Mouse (Mus musculus) forebrain, postnatal 0 days (tissue): ENCODE data around the gene Acan. TPM values are rescaled to one million over a fixed set of nuclear protein-coding genes. Genes with fewer than 3 reads are reported as not detected.

Experiments
- ATAC-seq: fragments of 200-750 bp; cut with Nextera tagmentation; 2 replicates; pipeline ENCODE4 v1.8.0; 2017; ENCODE audit warnings: mild to moderate bottlenecking, moderate library complexity
- DNase-seq: peaks from one replicate; pipeline ENCODE4 v3.0.0-alpha.2; 2015
- H3K27ac ChIP-seq: fragments of 300-500 bp; sonication (generic); 2 replicates; pipeline ENCODE4 v1.5.1; 2014; ENCODE audit warnings: low read depth, mild to moderate bottlenecking, antibody characterized with exemption, low read length, moderate library complexity, mixed read lengths
- H3K27me3 ChIP-seq: fragments of 300-500 bp; sonication (generic); 2 replicates; pipeline ENCODE4 v1.6.1; 2014; ENCODE audit warnings: mild to moderate bottlenecking, low read length, mixed read lengths; ENCODE audit not compliant: insufficient read depth
- H3K36me3 ChIP-seq: fragments of 300-500 bp; sonication (generic); 2 replicates; pipeline ENCODE4 v1.6.1; 2014; ENCODE audit warnings: mild to moderate bottlenecking, moderate library complexity; ENCODE audit not compliant: insufficient read depth
- H3K4me1 ChIP-seq: fragments of 300-500 bp; sonication (generic); 2 replicates; pipeline ENCODE4 v1.6.1; 2014; ENCODE audit warnings: antibody characterized with exemption; ENCODE audit not compliant: insufficient read depth
- H3K4me2 ChIP-seq: fragments of 300-500 bp; sonication (generic); 2 replicates; pipeline ENCODE4 v1.6.1; 2014; ENCODE audit warnings: low read depth, mild to moderate bottlenecking, moderate library complexity
- H3K4me3 ChIP-seq: fragments of 300-500 bp; sonication (generic); 2 replicates; pipeline ENCODE4 v1.5.1; 2014; ENCODE audit warnings: low read depth, low read length, mixed read lengths
- H3K9ac ChIP-seq: fragments of 300-500 bp; sonication (generic); 2 replicates; pipeline ENCODE4 v1.6.1; 2014; ENCODE audit warnings: mild to moderate bottlenecking
- H3K9me3 ChIP-seq: fragments of 300-500 bp; sonication (generic); 2 replicates; pipeline ENCODE4 v1.6.1; 2016; ENCODE audit warnings: low read length
- CTCF ChIP-seq: sonication (generic); IDR thresholded peaks from 2 replicates; pipeline ENCODE4 v1.5.1; 2016; ENCODE audit warnings: antibody characterized with exemption, control low read depth, low read depth
- WGBS: fragments of 180-500 bp; shearing (Covaris S2); extraction: QIAGEN DNeasy Blood & Tissue Kit; methylation state at CpG from one replicate; pipeline ENCODE4 v1.1.7; 2014; 5-methylcytosine and 5-hydroxymethylcytosine counted together
- polyA plus RNA-seq: library from polyadenylated mRNA; unstranded; fragments of >200 nt; fragmentation: Nextera tagmentation; extraction: Ambion mirVana; gene quantifications from 2 replicates; pipeline ENCODE4 v1.2.1, GENCODE M21; 2015
- total RNA-seq: library from RNA; depleted of rRNA; stranded (reverse); fragments of >200 nt; gene quantifications from 2 replicates; pipeline ENCODE4 v1.2.3, GENCODE M21; 2014; rRNA removed

Acan gene
- total RNA-seq: 1.4 and 5.0 TPM in 2 replicates
- polyA plus RNA-seq: 0.28 and 0.50 TPM in 2 replicates

DNA sequence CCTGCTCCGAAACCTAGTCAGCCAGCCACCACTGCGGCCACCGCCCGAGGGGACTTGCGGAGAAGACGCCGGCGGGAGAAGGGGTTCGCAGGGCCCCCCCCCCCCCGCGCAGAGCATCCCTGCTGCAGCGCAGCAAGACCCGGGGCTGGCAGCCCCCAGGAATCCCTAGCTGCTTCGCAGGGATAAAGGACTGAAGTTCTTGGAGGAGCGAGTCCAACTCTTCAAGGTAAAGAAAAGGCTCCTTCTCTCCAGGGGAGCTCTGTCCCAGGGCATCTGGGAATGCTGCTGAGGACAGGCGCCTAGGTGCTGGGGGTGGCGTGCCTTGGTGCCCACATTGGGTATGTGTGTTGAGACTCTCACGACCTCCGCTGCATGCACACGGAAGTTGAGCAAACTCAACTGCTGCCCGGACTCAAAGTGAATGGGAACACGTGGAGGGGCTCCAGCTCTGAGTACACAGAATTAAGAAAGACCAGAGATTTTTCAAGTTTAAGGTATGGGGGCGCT, at the start of gene Acan:
Acan (plus strand) TSS at position 101 of the 507 bp plus-strand sequence.
- H3K4me1 ChIP-seq: 0 out of 2 replicates have a peak, but pooled peaks cover 3% of the 10 kb centered on the region
- DNase-seq (peak; percentile 18), ATAC-seq (peak; percentile 15; the same call in 1 of the 2 replicates)
- peaks cover 28% of the 10 kb centered on the region for H3K27me3 ChIP-seq
- H3K9ac ChIP-seq: peak within 1 kb of the TSS; percentile 45
- WGBS: 3% methylated on average over 22 of the region's 23 CpGs
- no peaks in the 10 kb centered on the region for H3K9me3 ChIP-seq
- no peak for TF ChIP-seq CTCF
- H3K36me3 ChIP-seq: no peaks in the 10 kb centered on the region
- peak within 1 kb of the TSS; percentile 55 for H3K4me3 ChIP-seq
- peak within 1 kb of the TSS; percentile 96 for H3K4me2 ChIP-seq
- H3K27ac ChIP-seq: no peak within 1 kb of the TSS

DNA sequence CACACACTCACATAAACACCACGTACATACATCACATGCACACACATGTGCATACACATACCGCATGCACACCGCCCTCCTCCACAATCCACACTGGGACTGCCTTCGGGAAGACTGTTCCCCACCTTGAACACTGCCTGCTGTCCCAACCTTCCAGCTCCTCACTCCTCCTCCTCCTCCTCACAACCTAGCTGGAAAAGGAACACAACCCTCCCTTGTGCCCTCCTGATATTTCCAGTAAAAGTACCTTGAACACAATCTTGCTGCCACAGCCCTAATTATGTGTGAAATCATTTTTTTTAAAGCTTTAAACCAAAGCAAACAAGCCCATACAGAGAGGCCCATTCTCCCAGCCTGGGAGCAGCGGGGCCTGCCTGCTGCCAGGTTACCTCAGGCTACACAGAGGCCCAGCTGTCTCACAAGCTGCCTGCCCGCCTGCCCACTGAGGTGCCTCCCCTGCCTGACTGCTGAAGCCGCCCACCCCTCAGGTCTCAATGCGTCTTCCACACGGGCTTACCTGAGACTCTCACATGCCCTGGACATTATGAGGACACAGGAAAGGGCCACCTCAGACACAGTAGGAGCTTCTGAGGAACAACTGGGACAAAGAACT, 31.9 kb upstream of the Acan start:
- Histone ChIP-seq H3K4me1 (no peaks in the 10 kb centered on the region), H3K4me3 (no peak overlapping the region), H3K36me3 (no peaks in the 10 kb centered on the region), H3K9ac (no peak overlapping the region), H3K9me3 (no peaks in the 10 kb centered on the region), H3K27me3 (no peaks in the 10 kb centered on the region), H3K27ac (no peak overlapping the region), H3K4me2 (no peak overlapping the region)
- TF ChIP-seq CTCF: no peak
- 0 out of 2 replicates have a peak, but pooled peaks have one; percentile 38 for ATAC-seq
- DNase-seq: peak; percentile 4
- WGBS: 70% methylated on average over 9 of the region's 9 CpGs

DNA sequence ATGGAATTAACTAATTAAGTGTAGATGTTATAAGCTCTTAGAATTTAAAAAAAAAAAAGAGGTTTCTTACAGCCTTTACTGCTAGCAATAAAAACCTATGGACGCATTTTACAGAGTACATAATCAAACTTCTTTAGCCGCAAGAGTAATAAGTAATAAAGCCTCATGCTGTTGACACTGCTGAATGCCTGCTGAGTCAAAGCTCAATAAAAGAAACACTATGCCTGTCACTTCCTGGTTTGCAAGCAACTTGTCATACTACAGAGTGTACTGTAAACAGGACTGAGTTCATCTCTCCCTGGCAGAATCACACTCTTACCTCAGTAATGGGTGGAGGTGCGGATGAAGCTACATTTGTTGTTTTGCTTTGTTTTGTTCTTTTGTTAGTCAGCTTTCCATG, 24.1 kb upstream of the Acan start:
- Histone ChIP-seq H3K4me2 (no peak overlapping the region), H3K4me3 (no peak overlapping the region), H3K9ac (no peak overlapping the region), H3K4me1 (no peaks in the 10 kb centered on the region), H3K9me3 (no peaks in the 10 kb centered on the region), H3K36me3 (no peaks in the 10 kb centered on the region), H3K27me3 (no peaks in the 10 kb centered on the region), H3K27ac (no peak overlapping the region)
- no peak for DNase-seq
- WGBS: 94% methylated on average over 3 of the region's 3 CpGs
- no peak for TF ChIP-seq CTCF
- no peak for ATAC-seq

DNA sequence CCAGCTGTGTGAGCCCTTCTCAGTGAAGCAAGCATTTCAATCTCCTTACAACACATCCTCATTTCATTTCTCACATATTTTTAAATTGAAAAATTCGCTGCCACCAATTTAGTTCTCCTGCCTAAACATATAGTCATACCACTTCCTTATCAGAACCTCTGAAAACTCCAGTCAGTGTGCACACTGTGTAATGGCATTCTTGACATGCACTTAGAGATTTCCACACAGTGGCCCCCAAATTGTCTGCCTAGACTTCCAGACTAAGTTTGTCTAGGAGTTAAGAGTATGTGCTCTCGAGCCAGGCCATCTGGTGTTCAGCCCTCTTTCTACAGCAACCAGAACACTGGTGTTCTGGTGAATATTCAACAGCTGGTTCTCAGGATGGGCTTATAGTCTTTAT, 19.5 kb upstream of the Acan start:
- Histone ChIP-seq H3K36me3 (no peaks in the 10 kb centered on the region), H3K27ac (no peak overlapping the region), H3K9me3 (no peaks in the 10 kb centered on the region), H3K9ac (no peak overlapping the region), H3K4me1 (no peaks in the 10 kb centered on the region), H3K4me3 (no peak overlapping the region), H3K4me2 (no peak overlapping the region), H3K27me3 (no peaks in the 10 kb centered on the region)
- ATAC-seq (no peak), DNase-seq (no peak)
- 82% methylated on average over 2 of the region's 2 CpGs for WGBS
- TF ChIP-seq CTCF: no peak

DNA sequence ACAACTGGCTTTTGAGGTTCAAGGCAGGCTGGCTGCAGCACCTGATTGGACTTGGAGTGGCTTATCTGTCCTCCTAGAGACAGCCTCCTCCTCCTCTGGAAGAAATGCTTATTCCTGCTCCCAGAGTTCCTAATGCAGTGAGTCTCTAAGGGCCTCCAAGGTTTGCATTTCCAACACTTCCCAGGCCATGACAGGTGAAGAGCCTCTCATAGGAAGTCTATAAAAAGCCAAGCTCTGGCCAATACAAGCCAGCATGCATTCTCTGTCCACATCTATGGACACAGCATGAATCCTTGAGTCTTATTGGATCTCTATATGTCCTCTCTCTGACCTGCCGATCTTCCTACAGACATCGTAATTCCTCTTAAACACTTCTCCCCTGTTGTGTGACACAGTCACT, 18.8 kb upstream of the Acan start:
- no peaks in the 10 kb centered on the region for H3K9me3 ChIP-seq
- no peak for DNase-seq
- H3K27ac ChIP-seq: no peak overlapping the region
- H3K27me3 ChIP-seq: no peaks in the 10 kb centered on the region
- WGBS: 91% methylated on average over 2 of the region's 2 CpGs
- H3K4me3 ChIP-seq: no peak overlapping the region
- H3K36me3 ChIP-seq: no peaks in the 10 kb centered on the region
- H3K9ac ChIP-seq: no peak overlapping the region
- ATAC-seq: no peak
- H3K4me1 ChIP-seq: no peaks in the 10 kb centered on the region
- TF ChIP-seq CTCF: no peak
- H3K4me2 ChIP-seq: no peak overlapping the region

DNA sequence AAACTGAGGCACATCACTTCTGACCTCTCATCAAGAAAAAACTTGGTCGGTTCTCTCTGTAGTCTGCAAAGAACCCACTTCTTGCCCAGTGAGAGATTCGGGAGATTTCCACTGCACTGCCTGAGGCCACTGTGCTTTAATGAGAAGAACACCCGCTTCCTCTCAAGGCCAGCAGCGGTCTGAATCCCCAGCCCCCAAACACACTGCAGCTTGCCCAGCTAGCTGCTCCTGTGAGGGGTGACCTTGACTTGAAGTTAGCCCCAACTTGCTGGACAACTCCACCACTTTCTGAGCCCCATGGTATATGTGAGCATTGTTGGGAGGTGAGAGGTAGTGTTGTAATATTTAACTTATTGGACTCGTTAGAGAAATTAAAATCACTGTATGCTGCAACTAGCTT, 1.2 kb upstream of the Acan start:
- Histone ChIP-seq H3K27ac (no peak overlapping the region), H3K4me1 (0 out of 2 replicates have a peak, but pooled peaks cover 3% of the 10 kb centered on the region), H3K4me2 (peak overlapping the region; percentile 96; the same call in 1 of the 2 replicates), H3K9me3 (no peaks in the 10 kb centered on the region), H3K27me3 (peaks cover 28% of the 10 kb centered on the region), H3K4me3 (peak overlapping the region; percentile 55; the same call in 1 of the 2 replicates), H3K36me3 (no peaks in the 10 kb centered on the region), H3K9ac (no peak overlapping the region)
- no peak for DNase-seq
- 20% methylated on average over 5 of the region's 5 CpGs for WGBS
- ATAC-seq: no peak
- no peak for TF ChIP-seq CTCF
